Mouse (Mus musculus): ENCODE data around the gene Calr4. TPM values are rescaled to one million over a fixed set of nuclear protein-coding genes. Genes with fewer than 3 reads are reported as not detected.
A peak's percentile ranks its signal among the peaks of the same experiment; 100 is the strongest.

The Calr4 gene
- total and polyA plus RNA-seq, 2 experiments from 2014 or later, result 0.08 to 0.62 TPM

- H3K36me3 ChIP-seq (ENCODE audit: insufficient read depth), result no peaks in the 10 kb centered on the region
- H3K27me3 ChIP-seq (ENCODE audit: insufficient read depth, low read length), result no peaks in the 10 kb centered on the region
- no peaks in the 10 kb centered on the region for H3K9me3 ChIP-seq (ENCODE audit: low read length)
- no peak overlapping the region for H3K9ac ChIP-seq
- no peak overlapping the region for H3K4me3 ChIP-seq (ENCODE audit: low read depth, low read length)
- DNase-seq (peak; percentile 5), ATAC-seq (no peak)
- H3K4me2 ChIP-seq (ENCODE audit: low read depth), result no peak overlapping the region
- no peaks in the 10 kb centered on the region for H3K4me1 ChIP-seq (ENCODE audit: insufficient read depth)
- WGBS, result 81% methylated on average over 2 of the region's 2 CpGs
- H3K27ac ChIP-seq (ENCODE audit: low read depth, low read length), result no peak overlapping the region
- no peak for TF ChIP-seq CTCF (IDR thresholded peaks at IDR 0.05; ENCODE audit: low read depth)
Observed at GRCm38 (mm10) chr4:109273586-109274240, 39.4 kb downstream of the Calr4 start.

GRCm38 (mm10) chr4:109279689-109280458, 45.6 kb downstream of the Calr4 start, which contains the start of gene Eps15:
Gene Eps15, plus strand, starts transcription at chr4:109280268.
- peak; percentile 77 for DNase-seq
- peak within 1 kb of the TSS; percentile 88 for H3K4me3 ChIP-seq (ENCODE audit: low read depth, low read length)
- H3K9ac ChIP-seq, result peak within 1 kb of the TSS; percentile 50
- no peaks in the 10 kb centered on the region for H3K4me1 ChIP-seq (ENCODE audit: insufficient read depth)
- no peaks in the 10 kb centered on the region for H3K27me3 ChIP-seq (ENCODE audit: insufficient read depth, low read length)
- no peak for TF ChIP-seq CTCF (IDR thresholded peaks at IDR 0.05; ENCODE audit: low read depth)
- 0 out of 2 replicates have a peak within 1 kb of the TSS, but pooled peaks have one; percentile 35 for H3K27ac ChIP-seq (ENCODE audit: low read depth, low read length)
- WGBS, result 6% methylated on average over 40 of the region's 44 CpGs
- H3K9me3 ChIP-seq (ENCODE audit: low read length), result no peaks in the 10 kb centered on the region
- H3K4me2 ChIP-seq (ENCODE audit: low read depth), result peak within 1 kb of the TSS; percentile 79
- no peaks in the 10 kb centered on the region for H3K36me3 ChIP-seq (ENCODE audit: insufficient read depth)
- peak; percentile 97 for ATAC-seq

- H3K27me3 ChIP-seq (ENCODE audit: insufficient read depth, low read length), result no peaks in the 10 kb centered on the region
- H3K36me3 ChIP-seq (ENCODE audit: insufficient read depth), result no peaks in the 10 kb centered on the region
- no peak for TF ChIP-seq CTCF (IDR thresholded peaks at IDR 0.05; ENCODE audit: low read depth)
- H3K27ac ChIP-seq (ENCODE audit: low read depth, low read length), result 0 out of 2 replicates have a peak overlapping the region, but pooled peaks have one; percentile 35
- DNase-seq, result peak; percentile 14
- 4% methylated on average over 32 of the region's 85 CpGs for WGBS
- peak; percentile 89 for ATAC-seq
- H3K9ac ChIP-seq, result peak overlapping the region; percentile 50
- peak overlapping the region; percentile 88 for H3K4me3 ChIP-seq (ENCODE audit: low read depth, low read length)
- peak overlapping the region; percentile 79 for H3K4me2 ChIP-seq (ENCODE audit: low read depth)
- no peaks in the 10 kb centered on the region for H3K9me3 ChIP-seq (ENCODE audit: low read length)
- no peaks in the 10 kb centered on the region for H3K4me1 ChIP-seq (ENCODE audit: insufficient read depth)
Observed at GRCm38 (mm10) chr4:109280459-109281160, 46.3 kb downstream of the Calr4 start.

GRCm38 (mm10) chr4:109281161-109281560, 46.9 kb downstream of the Calr4 start:
- peak overlapping the region; percentile 50 for H3K9ac ChIP-seq
- H3K9me3 ChIP-seq (ENCODE audit: low read length), result no peaks in the 10 kb centered on the region
- no peaks in the 10 kb centered on the region for H3K36me3 ChIP-seq (ENCODE audit: insufficient read depth)
- peak overlapping the region; percentile 88 for H3K4me3 ChIP-seq (ENCODE audit: low read depth, low read length)
- peak overlapping the region; percentile 79 for H3K4me2 ChIP-seq (ENCODE audit: low read depth)
- TF ChIP-seq CTCF (IDR thresholded peaks at IDR 0.05; ENCODE audit: low read depth), result no peak
- WGBS, result 14% methylated on average over 4 of the region's 4 CpGs
- H3K27ac ChIP-seq (ENCODE audit: low read depth, low read length), result no peak overlapping the region
- ATAC-seq (no peak), DNase-seq (no peak)
- H3K4me1 ChIP-seq (ENCODE audit: insufficient read depth), result no peaks in the 10 kb centered on the region
- no peaks in the 10 kb centered on the region for H3K27me3 ChIP-seq (ENCODE audit: insufficient read depth, low read length)

- H3K36me3 ChIP-seq (ENCODE audit: insufficient read depth), result no peaks in the 10 kb centered on the region
- no peak overlapping the region for H3K27ac ChIP-seq (ENCODE audit: low read depth, low read length)
- no peak for TF ChIP-seq CTCF (IDR thresholded peaks at IDR 0.05; ENCODE audit: low read depth)
- no peak overlapping the region for H3K4me3 ChIP-seq (ENCODE audit: low read depth, low read length)
- WGBS, result 69% methylated on average over 1 of the region's 1 CpGs
- H3K9me3 ChIP-seq (ENCODE audit: low read length), result no peaks in the 10 kb centered on the region
- no peak overlapping the region for H3K4me2 ChIP-seq (ENCODE audit: low read depth)
- no peaks in the 10 kb centered on the region for H3K4me1 ChIP-seq (ENCODE audit: insufficient read depth)
- H3K9ac ChIP-seq, result no peak overlapping the region
- DNase-seq (no peak), ATAC-seq (no peak)
- H3K27me3 ChIP-seq (ENCODE audit: insufficient read depth, low read length), result no peaks in the 10 kb centered on the region
Observed at GRCm38 (mm10) chr4:109281946-109282345, 47.7 kb downstream of the Calr4 start.

- H3K27ac ChIP-seq (ENCODE audit: low read depth, low read length), result no peak overlapping the region
- H3K36me3 ChIP-seq (ENCODE audit: insufficient read depth), result no peaks in the 10 kb centered on the region
- H3K4me1 ChIP-seq (ENCODE audit: insufficient read depth), result no peaks in the 10 kb centered on the region
- no peak overlapping the region for H3K4me2 ChIP-seq (ENCODE audit: low read depth)
- ATAC-seq, result no peak
- H3K4me3 ChIP-seq (ENCODE audit: low read depth, low read length), result no peak overlapping the region
- no peak for DNase-seq
- TF ChIP-seq CTCF (IDR thresholded peaks at IDR 0.05; ENCODE audit: low read depth), result no peak
- H3K27me3 ChIP-seq (ENCODE audit: insufficient read depth, low read length), result no peaks in the 10 kb centered on the region
- no peaks in the 10 kb centered on the region for H3K9me3 ChIP-seq (ENCODE audit: low read length)
- H3K9ac ChIP-seq, result no peak overlapping the region
Observed at GRCm38 (mm10) chr4:109294629-109295028, 60.3 kb downstream of the Calr4 start.

All from forebrain, postnatal 0 days (tissue).